Mouse (Mus musculus): ENCODE measurements around the gene Ssr2.

The Ssr2 gene

GRCm38 (mm10) chr3:88623346-88624135, 47.9 kb downstream of the Ssr2 start:
- no peak for DNase-seq (ENCODE audit: low spot score)

GRCm38 (mm10) chr3:88624324-88624723, 48.6 kb downstream of the Ssr2 start:
- no peak for DNase-seq (ENCODE audit: low spot score)

GRCm38 (mm10) chr3:88624951-88625350, 49.3 kb downstream of the Ssr2 start:
- no peak for DNase-seq (ENCODE audit: low spot score)

GRCm38 (mm10) chr3:88625531-88625930, 49.9 kb downstream of the Ssr2 start:
- no peak for DNase-seq (ENCODE audit: low spot score)

GRCm38 (mm10) chr3:88626316-88626715, 50.6 kb downstream of the Ssr2 start:
- no peak for DNase-seq (ENCODE audit: low spot score)

- DNase-seq (ENCODE audit: low spot score): no peak
Observed at GRCm38 (mm10) chr3:88627114-88627513, 51.4 kb downstream of the Ssr2 start.

GRCm38 (mm10) chr3:88627535-88627934, 51.9 kb downstream of the Ssr2 start:
- no peak for DNase-seq (ENCODE audit: low spot score)

- no peak for DNase-seq (ENCODE audit: low spot score)
Observed at GRCm38 (mm10) chr3:88628766-88629165, 53.1 kb downstream of the Ssr2 start.

- peak; percentile 82 for DNase-seq (ENCODE audit: low spot score)
Observed at GRCm38 (mm10) chr3:88629244-88629643, 53.6 kb downstream of the Ssr2 start.

- DNase-seq (ENCODE audit: low spot score): no peak
Observed at GRCm38 (mm10) chr3:88630018-88630417, 54.3 kb downstream of the Ssr2 start.

- no peak for DNase-seq (ENCODE audit: low spot score)
Observed at GRCm38 (mm10) chr3:88630849-88631341, 55.2 kb downstream of the Ssr2 start.

- no peak for DNase-seq (ENCODE audit: low spot score)
Observed at GRCm38 (mm10) chr3:88631921-88632587, 56.4 kb downstream of the Ssr2 start.

- no peak for DNase-seq (ENCODE audit: low spot score)
Observed at GRCm38 (mm10) chr3:88633056-88633455, 57.4 kb downstream of the Ssr2 start.

- DNase-seq (ENCODE audit: low spot score): no peak
Observed at GRCm38 (mm10) chr3:88635506-88636275, 60.0 kb downstream of the Ssr2 start.

GRCm38 (mm10) chr3:88636555-88636986, 60.9 kb downstream of the Ssr2 start:
- DNase-seq (ENCODE audit: low spot score): no peak

GRCm38 (mm10) chr3:88637134-88637533, 61.5 kb downstream of the Ssr2 start:
- no peak for DNase-seq (ENCODE audit: low spot score)

Measured in left cerebral cortex, adult 11 months (tissue).